Mouse (Mus musculus) CH12.LX (cell line): ENCODE results near the gene Amigo3. TPM values are rescaled to one million over a fixed set of nuclear protein-coding genes. Genes with fewer than 3 reads are reported as not detected.
A peak's percentile ranks its signal among the peaks of the same experiment; 100 is the strongest.

Experiments
- DNase-seq: peaks from one replicate; pipeline ENCODE4 v3.0.0-alpha.2; 2013; ENCODE audit errors: extremely low read depth
- H3K27ac ChIP-seq: 2 replicates; pipeline ENCODE4 v1.5.1; 2012; ENCODE audit warnings: low read depth, mild to moderate bottlenecking, control low read depth, moderate library complexity; ENCODE audit not compliant: insufficient read depth
- H3K27me3 ChIP-seq: replicated peaks from 2 replicates; pipeline ENCODE3; 2012; ENCODE audit warnings: inconsistent platforms
- H3K36me3 ChIP-seq, 2 experiments: replicated peaks in 1 of 2; 2 replicates each; pipeline versions ENCODE3 to v1.6.1; 2012; ENCODE audit warnings: inconsistent platforms in 1 of 2, low read length in 1 of 2, mild to moderate bottlenecking in 1 of 2, mixed read lengths in 1 of 2, moderate library complexity in 1 of 2; ENCODE audit not compliant: control insufficient read depth in 1 of 2, insufficient read depth in 1 of 2
- H3K4me1 ChIP-seq, 2 experiments: 2 replicates each; pipeline ENCODE4 v1.6.1; 2012; ENCODE audit warnings: inconsistent platforms in 1 of 2, moderate library complexity in 1 of 2; ENCODE audit not compliant: insufficient read depth in 2 of 2, control insufficient read depth in 1 of 2
- H3K4me2 ChIP-seq: 2 replicates; pipeline ENCODE4 v1.6.1; 2012; ENCODE audit warnings: low read depth, mild to moderate bottlenecking, control low read depth; ENCODE audit not compliant: poor library complexity, insufficient read depth, severe bottlenecking
- H3K4me3 ChIP-seq, 3 experiments: fragments of 150-350 bp in 1 of 3; sonication (generic) in 1 of 3; replicated peaks in 1 of 3; 2 replicates each; pipeline versions ENCODE3 to v1.5.1; 2011 to 2012; ENCODE audit warnings: low read depth in 2 of 3, low read length in 2 of 3, mild to moderate bottlenecking in 2 of 3, moderate library complexity in 2 of 3, control low read depth in 1 of 3, improper control_type of control experiment in 1 of 3, inconsistent platforms in 1 of 3, mixed read lengths in 1 of 3; ENCODE audit not compliant: poor library complexity in 1 of 3
- H3K79me2 ChIP-seq: replicated peaks from 2 replicates; pipeline ENCODE4 v1.6.1; 2012; ENCODE audit warnings: mild to moderate bottlenecking, moderate library complexity; ENCODE audit not compliant: control insufficient read depth, poor library complexity, insufficient read depth, severe bottlenecking; ENCODE audit errors: extremely low read depth
- H3K9ac ChIP-seq: 2 replicates; pipeline ENCODE4 v1.6.1; 2012; ENCODE audit warnings: low read depth, mild to moderate bottlenecking, control low read depth, moderate library complexity; ENCODE audit not compliant: insufficient read depth
- H3K9me3 ChIP-seq: replicated peaks from 2 replicates; pipeline ENCODE3; 2012; ENCODE audit warnings: low read length, inconsistent platforms, mixed read lengths
- BHLHE40 ChIP-seq: IDR thresholded peaks from 2 replicates; pipeline ENCODE4 v1.6.1; 2011; ENCODE audit warnings: mild to moderate bottlenecking, low read depth, low read length, improper control_type of control experiment
- CHD1 ChIP-seq: IDR thresholded peaks from 2 replicates; pipeline ENCODE4 v1.6.1; 2012; ENCODE audit warnings: low read depth, low read length, improper control_type of control experiment, inconsistent platforms
- CHD2 ChIP-seq: IDR thresholded peaks from 2 replicates; pipeline ENCODE4 v1.6.1; 2011; ENCODE audit warnings: low read length, improper control_type of control experiment
- CTCF ChIP-seq, 2 experiments: IDR thresholded peaks in 1 of 2; conservative IDR thresholded peaks in 1 of 2; 2 replicates each; pipeline ENCODE4 v1.5.1; 2011 to 2012; ENCODE audit warnings: low read depth in 2 of 2, low read length in 2 of 2, improper control_type of control experiment in 1 of 2, inconsistent platforms in 1 of 2, mild to moderate bottlenecking in 1 of 2, moderate library complexity in 1 of 2
- E2F4 ChIP-seq: IDR thresholded peaks from 2 replicates; pipeline ENCODE4 v1.6.1; 2011; ENCODE audit warnings: low read depth, low read length, improper control_type of control experiment; ENCODE audit not compliant: insufficient replicate concordance
- ELF1 ChIP-seq: IDR thresholded peaks from 2 replicates; pipeline ENCODE4 v1.6.1; 2014; ENCODE audit warnings: low read depth, mild to moderate bottlenecking, inconsistent platforms, low read length, improper control_type of control experiment
- EP300 ChIP-seq: IDR thresholded peaks from 2 replicates; pipeline ENCODE4 v1.6.1; 2011; ENCODE audit warnings: low read length, improper control_type of control experiment
- ETS1 ChIP-seq: conservative IDR thresholded peaks from 2 replicates; pipeline ENCODE4 v1.6.1; 2012; ENCODE audit warnings: low read depth, mild to moderate bottlenecking, inconsistent platforms, low read length, improper control_type of control experiment, moderate library complexity
- GABPA ChIP-seq: IDR thresholded peaks from 2 replicates; pipeline ENCODE4 v1.6.1; 2012; ENCODE audit warnings: low read depth, low read length, improper control_type of control experiment, inconsistent platforms; ENCODE audit not compliant: insufficient replicate concordance
- HCFC1 ChIP-seq: IDR thresholded peaks from 2 replicates; pipeline ENCODE4 v1.6.1; 2012; ENCODE audit warnings: low read depth, mild to moderate bottlenecking, inconsistent platforms, low read length, improper control_type of control experiment
- IRF4 ChIP-seq: IDR thresholded peaks from 2 replicates; pipeline ENCODE4 v1.6.1; 2014; ENCODE audit warnings: low read depth, mild to moderate bottlenecking, inconsistent platforms, low read length, improper control_type of control experiment
- JUN ChIP-seq: IDR thresholded peaks from 2 replicates; pipeline ENCODE4 v1.6.1; 2011; ENCODE audit warnings: low read depth, mild to moderate bottlenecking, low read length, improper control_type of control experiment, moderate library complexity; ENCODE audit not compliant: insufficient read depth
- JUND ChIP-seq: conservative IDR thresholded peaks from 2 replicates; pipeline ENCODE4 v1.6.1; 2011; ENCODE audit warnings: low read depth, low read length, improper control_type of control experiment
- KAT2A ChIP-seq: IDR thresholded peaks from 2 replicates; pipeline ENCODE4 v1.6.1; 2012; ENCODE audit warnings: low read length, improper control_type of control experiment, inconsistent platforms; ENCODE audit not compliant: insufficient replicate concordance
- MAFK ChIP-seq: IDR thresholded peaks from 2 replicates; pipeline ENCODE4 v1.6.1; 2011; ENCODE audit warnings: low read length, improper control_type of control experiment; ENCODE audit not compliant: insufficient replicate concordance
- MAX ChIP-seq: IDR thresholded peaks from 2 replicates; pipeline ENCODE4 v1.6.1; 2011; ENCODE audit warnings: low read length, improper control_type of control experiment
- MAZ ChIP-seq: IDR thresholded peaks from 2 replicates; pipeline ENCODE4 v1.6.1; 2012; ENCODE audit warnings: low read depth, mild to moderate bottlenecking, inconsistent platforms, low read length, improper control_type of control experiment, moderate library complexity
- MEF2A ChIP-seq: IDR thresholded peaks from 2 replicates; pipeline ENCODE4 v1.6.1; 2014; ENCODE audit warnings: low read depth, mild to moderate bottlenecking, inconsistent platforms, low read length, improper control_type of control experiment, borderline replicate concordance
- MXI1 ChIP-seq: IDR thresholded peaks from 2 replicates; pipeline ENCODE4 v1.6.1; 2011; ENCODE audit warnings: mild to moderate bottlenecking, low read depth, low read length, improper control_type of control experiment
- MYC ChIP-seq: IDR thresholded peaks from 2 replicates; pipeline ENCODE4 v1.6.1; 2011; ENCODE audit warnings: low read depth, mild to moderate bottlenecking, improper control_type of control experiment, low read length
- NELFE ChIP-seq: IDR thresholded peaks from 2 replicates; pipeline ENCODE4 v1.6.1; 2011; ENCODE audit warnings: low read depth, low read length, improper control_type of control experiment
- NRF1 ChIP-seq: IDR thresholded peaks from 2 replicates; pipeline ENCODE4 v1.6.1; 2014; ENCODE audit warnings: low read depth, mild to moderate bottlenecking, inconsistent platforms, low read length, improper control_type of control experiment, moderate library complexity
- PAX5 ChIP-seq: IDR thresholded peaks from 2 replicates; pipeline ENCODE4 v1.6.1; 2012; ENCODE audit warnings: low read length, inconsistent platforms, mixed read lengths
- POLR2A ChIP-seq: IDR thresholded peaks from 2 replicates; pipeline ENCODE4 v1.6.1; 2011; ENCODE audit warnings: low read depth, mild to moderate bottlenecking, improper control_type of control experiment, low read length
- POLR2AphosphoS2 ChIP-seq: IDR thresholded peaks from 2 replicates; pipeline ENCODE4 v1.6.1; 2011; ENCODE audit warnings: low read depth, low read length, improper control_type of control experiment
- RAD21 ChIP-seq: IDR thresholded peaks from 2 replicates; pipeline ENCODE4 v1.6.1; 2011; ENCODE audit warnings: low read depth, mild to moderate bottlenecking, low read length, improper control_type of control experiment, moderate library complexity
- RCOR1 ChIP-seq: conservative IDR thresholded peaks from 2 replicates; pipeline ENCODE4 v1.6.1; 2012; ENCODE audit warnings: low read depth, mild to moderate bottlenecking, inconsistent platforms, low read length, improper control_type of control experiment
- SIN3A ChIP-seq: IDR thresholded peaks from 2 replicates; pipeline ENCODE4 v1.6.1; 2012; ENCODE audit warnings: low read length, improper control_type of control experiment, inconsistent platforms
- SMC3 ChIP-seq: IDR thresholded peaks from 2 replicates; pipeline ENCODE4 v1.6.1; 2011; ENCODE audit warnings: low read depth, low read length, improper control_type of control experiment
- TBP ChIP-seq: conservative IDR thresholded peaks from 2 replicates; pipeline ENCODE4 v1.6.1; 2011; ENCODE audit warnings: low read depth, low read length, improper control_type of control experiment
- TCF12 ChIP-seq: IDR thresholded peaks from 2 replicates; pipeline ENCODE4 v1.6.1; 2014; ENCODE audit warnings: low read depth, mild to moderate bottlenecking, inconsistent platforms, low read length, improper control_type of control experiment
- UBTF ChIP-seq: IDR thresholded peaks from 2 replicates; pipeline ENCODE4 v1.6.1; 2012; ENCODE audit warnings: low read depth, mild to moderate bottlenecking, inconsistent platforms, low read length, improper control_type of control experiment, moderate library complexity
- USF1 ChIP-seq: IDR thresholded peaks from 2 replicates; pipeline ENCODE4 v1.6.1; 2014; ENCODE audit warnings: low read depth, mild to moderate bottlenecking, inconsistent platforms, low read length, improper control_type of control experiment
- USF2 ChIP-seq: conservative IDR thresholded peaks from 2 replicates; pipeline ENCODE4 v1.6.1; 2011; ENCODE audit warnings: low read depth, low read length, improper control_type of control experiment
- ZC3H11A ChIP-seq: IDR thresholded peaks from 2 replicates; pipeline ENCODE4 v1.6.1; 2012; ENCODE audit warnings: low read depth, mild to moderate bottlenecking, inconsistent platforms, low read length, improper control_type of control experiment
- ZKSCAN1 ChIP-seq: IDR thresholded peaks from 2 replicates; pipeline ENCODE4 v1.6.1; 2012; ENCODE audit warnings: low read depth, inconsistent platforms, low read length, improper control_type of control experiment, borderline replicate concordance
- ZMIZ1 ChIP-seq: IDR thresholded peaks from 2 replicates; pipeline ENCODE4 v1.6.1; 2012; ENCODE audit warnings: low read depth, mild to moderate bottlenecking, inconsistent platforms, low read length, improper control_type of control experiment
- ZNF384 ChIP-seq: IDR thresholded peaks from 2 replicates; pipeline ENCODE4 v1.6.1; 2012; ENCODE audit warnings: low read depth, low read length, improper control_type of control experiment, inconsistent platforms
- dilution Hi-C: fragments of 300-500 bp; cut with MboI; formaldehyde crosslinking; loops from 2 replicates; pipeline ENCODE4 v1.14.3; 2020; ENCODE audit warnings: low sequenced_read_pairs; ENCODE audit not compliant: extremely low pct_unique_long_range_greater_than_20kb, extremely low pct_ligation_motif_present
- in situ Hi-C: fragments of 300-500 bp; cut with MboI; formaldehyde crosslinking; loops from 3 replicates; pipeline ENCODE4 v1.14.3; 2019; ENCODE audit warnings: low sequenced_read_pairs, low pct_ligation_motif_present, low pct_unique_long_range_greater_than_20kb, mixed read lengths
- polyA plus RNA-seq: library from polyadenylated mRNA; unstranded; fragments of >175 nt; gene quantifications from 2 replicates; pipeline ENCODE4 v1.2.1, GENCODE M21; 2012; ENCODE audit warnings: low read depth; ENCODE audit not compliant: insufficient read length
- total RNA-seq, 2 experiments: library from RNA; depleted of rRNA; stranded (reverse); fragments of 300-350 nt in 1 of 2; fragments of >200 nt in 1 of 2; gene quantifications; 2 replicates each; pipeline ENCODE4 v1.2.3; 2012 to 2014

The Amigo3 gene
- total RNA-seq (2012; rRNA removed) (2.0 and 3.1 TPM in 2 replicates), total RNA-seq (2014; rRNA removed) (1.7 and 2.2 TPM in 2 replicates), polyA plus RNA-seq (3.3 and 4.4 TPM in 2 replicates)

DNA sequence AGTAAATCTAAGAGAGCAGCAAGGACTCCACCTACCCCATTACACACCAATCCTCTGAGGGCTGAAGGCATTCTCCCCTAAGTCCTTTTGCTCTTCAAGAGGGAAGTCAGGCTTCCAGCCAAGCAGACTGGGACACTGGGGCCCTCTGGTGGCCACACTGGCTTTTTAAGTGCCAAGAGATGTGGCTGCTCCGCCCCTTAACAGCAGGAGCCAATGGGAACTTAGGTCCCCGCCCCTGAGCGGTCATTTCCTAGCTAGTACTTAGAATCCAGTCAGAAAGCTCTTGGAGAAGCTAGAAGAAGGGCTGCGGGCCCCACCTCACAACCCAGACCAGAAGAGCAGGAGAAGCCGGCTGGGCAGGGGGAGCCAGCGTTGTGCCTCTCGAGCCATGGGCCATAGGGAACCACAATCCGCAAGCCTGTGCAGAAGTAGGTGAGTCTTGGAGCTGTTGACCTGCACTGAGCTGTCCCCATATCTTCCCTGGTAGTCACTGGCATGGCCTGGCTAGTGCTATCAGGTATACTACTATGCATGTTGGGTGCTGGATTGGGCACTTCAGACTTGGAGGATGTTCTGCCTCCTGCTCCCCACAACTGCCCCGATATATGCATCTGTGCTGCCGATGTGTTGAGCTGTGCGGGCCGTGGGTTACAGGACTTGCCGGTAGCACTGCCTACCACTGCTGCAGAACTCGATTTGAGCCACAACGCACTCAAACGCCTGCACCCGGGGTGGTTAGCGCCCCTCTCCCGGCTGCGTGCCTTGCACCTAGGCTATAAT lies at the start of gene Amigo3:
TSS of gene Amigo3 (plus strand) at position 275 of the 780 bp plus-strand sequence.
- no peak within 1 kb of the TSS for H3K4me2 ChIP-seq
- peaks cover 2 to 29% of the 10 kb centered on the region in 2 experiments; a peak in 2 of 4 replicates for H3K4me1 ChIP-seq
- TF ChIP-seq MXI1 (no peak), TCF12 (no peak), MYC (no peak), CHD1 (no peak), UBTF (no peak), POLR2AphosphoS2 (peak; percentile 70; the same call in 1 of the 2 replicates), HCFC1 (no peak; the same call in 1 of the 2 replicates), USF2 (no peak), ZNF384 (no peak), RCOR1 (no peak), JUND (no peak), TBP (peak; percentile 91), IRF4 (no peak), CTCF (conservative IDR thresholded peaks at IDR 0.05 in 1 of 2, IDR thresholded peaks at IDR 0.05 in 1 of 2; ENCODE audit: low read depth in 2 of 2, low read length in 2 of 2) (peak; percentile 61 to 95), CHD2 (no peak), E2F4 (no peak), ZMIZ1 (0 out of 2 replicates have a peak, but pooled peaks have one; percentile 12), MAZ (no peak), BHLHE40 (no peak), PAX5 (no peak), KAT2A (no peak), GABPA (no peak), SIN3A (no peak), ZKSCAN1 (no peak), ELF1 (peak; percentile 53; the same call in 1 of the 2 replicates), SMC3 (peak; percentile 89), ZC3H11A (no peak), MAX (no peak), ETS1 (no peak), USF1 (no peak), POLR2A (peak; percentile 23; the same call in 1 of the 2 replicates), NELFE (no peak), MEF2A (no peak), MAFK (no peak), NRF1 (no peak), JUN (no peak), EP300 (no peak), RAD21 (peak; percentile 79)
- TF ChIP-seq, all 38 proteins: peak for 8
- H3K27ac ChIP-seq: no peak within 1 kb of the TSS
- H3K4me3 ChIP-seq: no peak within 1 kb of the TSS
- H3K9me3 ChIP-seq: no peaks in the 10 kb centered on the region
- H3K27me3 ChIP-seq: no peaks in the 10 kb centered on the region
- H3K36me3 ChIP-seq: peaks cover 72 to 79% of the 10 kb centered on the region in 2 experiments
- dilution Hi-C loops (no loop called here), in situ Hi-C loops (no loop called here)
- H3K79me2 ChIP-seq: no peaks in the 10 kb centered on the region
- H3K9ac ChIP-seq: no peak within 1 kb of the TSS
- DNase-seq: peak; percentile 96
